Mouse (Mus musculus) cerebellum, adult 2 months (tissue): Measurements from ENCODE around the gene Ccnd1.

Experiments
- CTCF ChIP-seq: fragments of 200-500 bp; IDR thresholded peaks from 2 replicates; pipeline ENCODE4 v1.5.1; 2011; ENCODE audit warnings: low read depth, mild to moderate bottlenecking, control low read depth, low read length, moderate library complexity, borderline replicate concordance; ENCODE audit not compliant: insufficient read depth
- POLR2A ChIP-seq: fragments of 200-500 bp; IDR thresholded peaks from 2 replicates; pipeline ENCODE4 v1.6.1; 2011; ENCODE audit warnings: low read length, control low read depth, borderline replicate concordance; ENCODE audit not compliant: insufficient read depth

GRCm38 (mm10) chr7:144895305-144896111 lies 44.2 kb downstream of the Ccnd1 start:
- TF ChIP-seq CTCF: peak; percentile 87
- no peak for TF ChIP-seq POLR2A
